Mouse (Mus musculus) activated CD4-positive, CD25-positive, alpha-beta regulatory T cell (primary cell): ENCODE data around the gene Rpl7a. TPM values are rescaled to one million over a fixed set of nuclear protein-coding genes. Genes with fewer than 3 reads are reported as not detected.

Experiments used
- polyA plus RNA-seq, 2 experiments: library from polyadenylated mRNA; unstranded; fragments of 100-300 nt; shearing (Covaris generic); gene quantifications; one replicate each; pipeline ENCODE4 v1.2.1; 2017

Rpl7a gene
- 100 to 1,000 TPM; 246 to 349 TPM for polyA plus RNA-seq

GRCm38 (mm10) chr2:26910124-26910993 lies at the start of gene Rpl7a, which contains the start of gene Med22:
Gene Rpl7a (plus strand): TSS chr2:26910764.
Gene Med22 (minus strand): TSS chr2:26910677.

GRCm38 (mm10) chr2:26864879-26865278 lies 45.7 kb upstream of the Rpl7a start, which contains the start of gene Abo:
Gene Abo (minus strand): TSS chr2:26864979.

GRCm38 (mm10) chr2:26902467-26903220 lies 7.9 kb upstream of the Rpl7a start, which contains the start of gene Surf6:
Gene Surf6 (minus strand): TSS chr2:26902879.

GRCm38 (mm10) chr2:26915927-26916728 lies 5.6 kb downstream of the Rpl7a start, which contains the start of the genes Surf2 and Surf1:
Gene Surf2 (plus strand): TSS chr2:26916367.
Gene Surf1 (minus strand): TSS chr2:26916530.

GRCm38 (mm10) chr2:26933304-26934055 lies 22.9 kb downstream of the Rpl7a start, which contains the start of the genes Surf4 and Stkld1:
Gene Surf4 (minus strand): TSS chr2:26933928.
Gene Stkld1 (plus strand): TSS chr2:26934047.

Other genes with a start within 250 kb of the Rpl7a start
- gene Lcn4, start 239.5 kb upstream of the Rpl7a start, polyA plus RNA-seq = 1 to 10 TPM in 1 of 2 experiments, under 1 TPM in 1; 0.29 to 3.0 TPM
- gene Abo, start 45.8 kb upstream of the Rpl7a start, polyA plus RNA-seq = not detected
- gene Surf6, start 7.9 kb upstream of the Rpl7a start, polyA plus RNA-seq = 10 to 100 TPM; 26.7 to 34.0 TPM
- gene Med22, start 87 bp upstream of the Rpl7a start, polyA plus RNA-seq = 10 to 100 TPM; 21.7 to 24.9 TPM
- gene Surf2, start 5.6 kb downstream of the Rpl7a start, polyA plus RNA-seq = 10 to 100 TPM; 43.3 to 69.2 TPM
- gene Surf1, start 5.8 kb downstream of the Rpl7a start, polyA plus RNA-seq = 100 to 1,000 TPM; 115 to 124 TPM
- gene Surf4, start 23.2 kb downstream of the Rpl7a start, polyA plus RNA-seq = 100 to 1,000 TPM; 132 to 196 TPM
- gene Stkld1, start 23.3 kb downstream of the Rpl7a start, polyA plus RNA-seq = under 1 TPM; 0.60 to 0.61 TPM
- 10 to 100 TPM; 64.3 to 65.7 TPM for gene Rexo4, start 53.6 kb downstream of the Rpl7a start, polyA plus RNA-seq
- gene Adamts13, start 62.7 kb downstream of the Rpl7a start, polyA plus RNA-seq = not detected
- 10 to 100 TPM; 30.6 to 35.5 TPM for gene Cacfd1, start 99.2 kb downstream of the Rpl7a start, polyA plus RNA-seq
- 1 to 10 TPM; 1.0 to 2.5 TPM for gene Slc2a6, start 117.2 kb downstream of the Rpl7a start, polyA plus RNA-seq
- under 1 TPM in 1 of 2 experiments, not detected in 1; 0.23 TPM for gene Mymk, start 161.4 kb downstream of the Rpl7a start, polyA plus RNA-seq
- not detected for gene Adamtsl2, start 168.6 kb downstream of the Rpl7a start, polyA plus RNA-seq
- 1 to 10 TPM in 1 of 2 experiments, under 1 TPM in 1; 0.37 to 1.3 TPM for gene Fam163b, start 231.7 kb downstream of the Rpl7a start, polyA plus RNA-seq